Mouse (Mus musculus): ENCODE results near the gene Itga7.

DNA sequence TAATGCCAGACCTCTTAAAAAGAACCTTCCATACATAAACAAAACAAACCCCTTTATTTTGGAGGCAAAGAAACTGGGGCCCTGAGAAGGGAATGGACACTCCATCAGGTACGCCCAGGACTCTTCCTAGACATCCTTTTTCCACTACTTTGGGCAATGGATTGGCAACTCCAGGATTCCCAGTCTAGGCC is 10.9 kb upstream of the Itga7 start, which contains the start of gene Rdh5:
- TF ChIP-seq CTCF (IDR thresholded peaks at IDR 0.05; ENCODE audit: extremely low read depth, insufficient read length, insufficient replicate concordance, low read depth, low read length) (no peak), POLR2A (IDR thresholded peaks at IDR 0.05; ENCODE audit: low read depth, low read length) (no peak)
